Mouse (Mus musculus) midbrain, embryonic 11.5 days (tissue): ENCODE data around the gene Tvp23b. TPM values are rescaled to one million over a fixed set of nuclear protein-coding genes. Genes with fewer than 3 reads are reported as not detected.

Source experiments
- ATAC-seq: fragments of 200-750 bp; cut with Nextera tagmentation; 2 replicates; pipeline ENCODE4 v1.8.0; 2017; ENCODE audit warnings: moderate TSS enrichment, moderate library complexity; ENCODE audit not compliant: low FRiP score
- DNase-seq: peaks from one replicate; pipeline ENCODE4 v3.0.0; 2015; ENCODE audit warnings: low spot score; ENCODE audit errors: missing footprints
- H3K27ac ChIP-seq: fragments of 300-500 bp; sonication (generic); 2 replicates; pipeline ENCODE4 v1.5.1; 2014; ENCODE audit warnings: low read depth, low read length
- H3K27me3 ChIP-seq: fragments of 300-500 bp; sonication (generic); 2 replicates; pipeline ENCODE4 v1.6.1; 2014; ENCODE audit warnings: mild to moderate bottlenecking, low read length, moderate library complexity, mixed read lengths; ENCODE audit not compliant: control insufficient read depth, insufficient read depth
- H3K36me3 ChIP-seq: fragments of 300-500 bp; sonication (generic); 2 replicates; pipeline ENCODE4 v1.6.1; 2014; ENCODE audit warnings: mild to moderate bottlenecking, low read length, moderate library complexity, mixed read lengths; ENCODE audit not compliant: control insufficient read depth, insufficient read depth
- H3K4me1 ChIP-seq: fragments of 300-500 bp; sonication (generic); 2 replicates; pipeline ENCODE4 v1.6.1; 2014; ENCODE audit warnings: low read length; ENCODE audit not compliant: control insufficient read depth, insufficient read depth
- H3K4me2 ChIP-seq: fragments of 300-500 bp; sonication (generic); 2 replicates; pipeline ENCODE4 v1.6.1; 2014; ENCODE audit warnings: mild to moderate bottlenecking, moderate library complexity
- H3K4me3 ChIP-seq: fragments of 300-500 bp; sonication (generic); 2 replicates; pipeline ENCODE4 v1.5.1; 2014; ENCODE audit warnings: low read depth, low read length
- H3K9ac ChIP-seq: fragments of 300-500 bp; sonication (generic); 2 replicates; pipeline ENCODE4 v1.6.1; 2014; ENCODE audit warnings: low read length
- H3K9me3 ChIP-seq: fragments of 300-500 bp; sonication (generic); 2 replicates; pipeline ENCODE4 v1.6.1; 2016; ENCODE audit warnings: low read length; ENCODE audit not compliant: control insufficient read depth
- WGBS: fragments of 180-500 bp; shearing (Covaris S2); extraction: QIAGEN DNeasy Blood & Tissue Kit; methylation state at CpG from one replicate; pipeline ENCODE4 v1.1.7; 2014; 5-methylcytosine and 5-hydroxymethylcytosine counted together
- polyA plus RNA-seq: library from polyadenylated mRNA; unstranded; fragments of >200 nt; fragmentation: Nextera tagmentation; extraction: Ambion mirVana; gene quantifications from 2 replicates; pipeline ENCODE4 v1.2.1, GENCODE M21; 2014

The Tvp23b gene
- polyA plus RNA-seq, 1 experiment from 2014 or later = 44.4 TPM

- DNase-seq (no peak), ATAC-seq (no peak)
- Histone ChIP-seq H3K4me2 (no peak overlapping the region), H3K4me1 (no peaks in the 10 kb centered on the region), H3K9me3 (no peaks in the 10 kb centered on the region), H3K4me3 (no peak overlapping the region), H3K27ac (no peak overlapping the region), H3K9ac (no peak overlapping the region), H3K27me3 (no peaks in the 10 kb centered on the region), H3K36me3 (no peaks in the 10 kb centered on the region)
- WGBS = 85% methylated on average over 6 of the region's 6 CpGs
Measured at GRCm38 (mm10) chr11:62924091-62924761, 45.0 kb downstream of the Tvp23b start.

DNA sequence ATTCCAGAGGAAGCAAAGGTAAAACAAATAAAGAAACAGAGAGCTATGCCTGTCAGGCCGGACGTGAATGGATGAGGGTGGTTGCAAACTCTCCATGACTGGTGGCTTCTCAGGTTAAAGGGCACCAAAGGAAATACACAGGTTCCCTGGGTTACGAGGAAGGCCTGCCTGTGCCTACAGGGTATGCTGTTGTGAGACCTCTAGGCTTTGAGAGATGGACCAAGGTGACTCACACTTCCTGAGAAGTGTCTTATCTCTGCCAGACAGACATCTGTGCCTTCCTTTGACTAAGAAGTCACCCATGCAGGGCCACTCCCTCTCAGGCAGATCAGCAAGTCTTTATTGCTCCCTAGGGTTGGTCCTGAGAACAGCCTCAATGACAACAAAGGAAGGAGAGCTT, 50.5 kb downstream of the Tvp23b start:
- Histone ChIP-seq H3K36me3 (no peaks in the 10 kb centered on the region), H3K4me1 (no peaks in the 10 kb centered on the region), H3K27ac (no peak overlapping the region), H3K4me3 (no peak overlapping the region), H3K9ac (no peak overlapping the region), H3K9me3 (no peaks in the 10 kb centered on the region), H3K4me2 (no peak overlapping the region), H3K27me3 (no peaks in the 10 kb centered on the region)
- ATAC-seq (no peak), DNase-seq (no peak)
- 64% methylated on average over 3 of the region's 3 CpGs for WGBS

DNA sequence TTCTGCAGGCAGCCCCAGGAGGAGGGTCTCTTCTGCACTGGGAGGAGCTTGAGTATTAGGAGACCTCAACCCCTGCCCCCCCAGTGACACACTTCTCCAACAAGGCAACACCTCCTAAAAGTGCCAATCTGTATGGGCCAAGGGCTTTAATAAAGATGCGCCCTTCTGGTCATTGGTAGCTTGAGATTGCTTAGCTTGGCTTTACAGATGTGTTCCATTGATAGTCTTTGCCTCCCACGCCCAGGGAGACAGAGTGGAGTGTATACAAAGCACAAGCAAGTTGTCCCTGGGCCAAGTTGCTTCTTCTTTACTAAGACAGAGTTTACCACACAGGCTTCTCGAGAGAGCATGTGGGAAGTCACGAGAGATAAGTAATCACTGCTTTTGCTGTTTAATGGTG, 51.3 kb downstream of the Tvp23b start:
- no peaks in the 10 kb centered on the region for H3K9me3 ChIP-seq
- H3K36me3 ChIP-seq = no peaks in the 10 kb centered on the region
- H3K9ac ChIP-seq = no peak overlapping the region
- 88% methylated on average over 4 of the region's 4 CpGs for WGBS
- no peaks in the 10 kb centered on the region for H3K4me1 ChIP-seq
- H3K4me2 ChIP-seq = no peak overlapping the region
- H3K27ac ChIP-seq = no peak overlapping the region
- no peaks in the 10 kb centered on the region for H3K27me3 ChIP-seq
- H3K4me3 ChIP-seq = no peak overlapping the region
- ATAC-seq = no peak
- DNase-seq = no peak

DNA sequence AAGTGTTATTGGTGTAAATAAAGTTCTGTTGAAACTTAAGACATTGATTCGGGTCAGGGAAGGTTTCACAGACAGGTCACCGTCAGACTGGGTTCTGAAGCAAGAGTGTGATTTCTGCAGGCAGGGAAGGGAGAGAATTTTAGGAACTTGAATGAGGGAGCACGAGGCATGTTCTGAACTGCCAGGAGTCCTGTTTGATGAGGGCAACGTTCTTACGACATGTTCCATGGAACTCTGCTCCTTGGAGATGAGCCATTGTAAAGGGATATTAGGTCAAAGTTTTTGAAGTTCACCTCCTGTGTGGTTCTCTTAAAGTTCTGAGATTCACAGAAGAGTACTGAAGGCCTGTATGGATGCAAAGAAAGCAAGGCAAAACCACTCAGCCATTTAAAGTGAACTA, 51.9 kb downstream of the Tvp23b start:
- H3K4me1 ChIP-seq = no peaks in the 10 kb centered on the region
- DNase-seq = no peak
- H3K27me3 ChIP-seq = no peaks in the 10 kb centered on the region
- no peaks in the 10 kb centered on the region for H3K36me3 ChIP-seq
- no peaks in the 10 kb centered on the region for H3K9me3 ChIP-seq
- H3K4me3 ChIP-seq = no peak overlapping the region
- H3K9ac ChIP-seq = no peak overlapping the region
- H3K4me2 ChIP-seq = no peak overlapping the region
- no peak for ATAC-seq
- 89% methylated on average over 5 of the region's 5 CpGs for WGBS
- H3K27ac ChIP-seq = no peak overlapping the region

GRCm38 (mm10) chr11:62933099-62933498, 53.8 kb downstream of the Tvp23b start:
- Histone ChIP-seq H3K4me1 (no peaks in the 10 kb centered on the region), H3K9me3 (no peaks in the 10 kb centered on the region), H3K27me3 (no peaks in the 10 kb centered on the region), H3K27ac (no peak overlapping the region), H3K4me3 (no peak overlapping the region), H3K36me3 (no peaks in the 10 kb centered on the region), H3K4me2 (no peak overlapping the region), H3K9ac (no peak overlapping the region)
- no peak for DNase-seq
- WGBS = 86% methylated on average over 9 of the region's 9 CpGs
- ATAC-seq = no peak

DNA sequence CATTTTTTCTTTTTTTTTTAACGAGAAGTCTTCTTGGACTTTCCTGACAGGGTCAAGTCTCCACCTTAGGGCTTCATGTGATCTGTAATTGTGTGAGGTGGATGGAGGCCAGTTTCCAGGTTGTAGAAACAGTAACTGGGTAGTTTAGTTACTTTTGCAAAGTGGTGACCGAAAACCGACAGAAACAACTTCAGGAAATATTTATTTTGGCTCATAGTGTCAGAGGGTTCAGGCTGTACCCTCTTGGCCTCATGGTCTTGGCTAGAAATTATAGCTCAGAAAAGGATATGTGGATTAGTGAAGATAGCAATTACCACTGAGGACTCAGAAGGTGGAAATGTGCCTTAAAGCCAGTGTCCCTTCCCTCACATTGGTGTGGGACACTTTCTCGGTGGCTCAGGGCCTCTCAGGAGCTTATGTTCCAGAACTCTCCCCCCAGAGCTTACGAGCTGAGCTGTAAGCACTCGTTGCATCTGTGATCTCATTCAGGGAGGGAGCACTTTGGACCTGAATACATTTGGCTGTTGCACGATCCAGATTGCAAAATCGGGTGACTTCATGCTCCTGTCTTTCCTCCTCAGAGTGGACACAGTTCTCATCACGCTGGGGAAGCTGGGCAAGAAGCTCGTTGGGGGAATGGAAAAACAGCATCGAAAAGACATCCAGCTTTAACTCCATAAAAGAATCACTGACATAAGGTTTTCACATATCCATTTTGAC, 55.7 kb downstream of the Tvp23b start:
- 84% methylated on average over 11 of the region's 11 CpGs for WGBS
- H3K27ac ChIP-seq = no peak overlapping the region
- no peak for ATAC-seq

DNA sequence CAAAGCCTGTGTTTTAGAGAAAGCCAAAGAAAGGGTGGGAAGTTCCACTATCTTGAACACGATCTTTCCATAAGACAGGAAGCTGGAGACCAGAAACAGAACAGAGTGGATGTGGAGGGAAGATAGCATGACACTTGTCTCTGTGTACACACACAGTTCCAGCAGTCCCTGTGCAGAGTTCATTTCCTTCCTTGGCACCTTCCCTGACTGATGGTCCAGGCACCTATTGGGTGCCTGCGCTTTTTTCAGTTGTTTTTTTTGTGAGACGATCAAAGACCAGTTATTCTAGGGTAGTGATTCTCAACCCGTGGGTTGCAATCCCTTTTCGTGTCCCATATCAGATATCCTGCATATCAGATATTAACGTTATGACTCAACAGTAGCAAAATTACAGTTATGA, 58.7 kb downstream of the Tvp23b start:
- H3K27me3 ChIP-seq = no peaks in the 10 kb centered on the region
- H3K36me3 ChIP-seq = no peaks in the 10 kb centered on the region
- no peak overlapping the region for H3K4me2 ChIP-seq
- H3K9me3 ChIP-seq = no peaks in the 10 kb centered on the region
- no peaks in the 10 kb centered on the region for H3K4me1 ChIP-seq
- no peak overlapping the region for H3K27ac ChIP-seq
- ATAC-seq (no peak), DNase-seq (no peak)
- WGBS = 85% methylated on average over 6 of the region's 6 CpGs
- H3K4me3 ChIP-seq = no peak overlapping the region
- H3K9ac ChIP-seq = no peak overlapping the region

More for the DNA sequence above, 55.7 kb downstream of the Tvp23b start:
- H3K4me2 ChIP-seq = no peak overlapping the region
- no peaks in the 10 kb centered on the region for H3K4me1 ChIP-seq
- H3K9me3 ChIP-seq = no peaks in the 10 kb centered on the region
- no peaks in the 10 kb centered on the region for H3K27me3 ChIP-seq
- H3K9ac ChIP-seq = no peak overlapping the region
- DNase-seq = peak; percentile 41
- H3K4me3 ChIP-seq = no peak overlapping the region
- no peaks in the 10 kb centered on the region for H3K36me3 ChIP-seq

DNA sequence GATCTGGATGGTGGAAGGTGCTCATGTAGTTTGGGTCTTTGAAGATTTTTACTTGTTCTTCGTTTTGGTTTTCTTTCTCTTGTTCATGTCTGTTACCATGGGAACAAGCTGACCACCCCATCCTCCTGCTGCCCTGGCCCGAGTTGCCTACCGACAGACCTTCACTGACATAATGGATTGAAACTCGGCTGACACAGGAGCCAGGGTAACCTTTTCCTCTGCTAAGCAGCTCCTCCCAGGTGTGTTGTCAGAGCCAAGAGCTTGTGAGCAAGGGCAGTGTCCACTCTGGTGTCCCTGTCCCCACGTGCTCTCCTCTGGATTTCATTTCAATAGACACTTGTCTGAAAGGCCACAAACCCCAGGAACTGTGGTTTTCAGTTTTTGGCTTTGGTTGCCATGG, 59.7 kb downstream of the Tvp23b start:
- Histone ChIP-seq H3K27me3 (no peaks in the 10 kb centered on the region), H3K4me2 (no peak overlapping the region), H3K4me1 (no peaks in the 10 kb centered on the region), H3K36me3 (no peaks in the 10 kb centered on the region), H3K9ac (no peak overlapping the region), H3K27ac (no peak overlapping the region), H3K4me3 (no peak overlapping the region), H3K9me3 (no peaks in the 10 kb centered on the region)
- no peak for DNase-seq
- WGBS = 71% methylated on average over 5 of the region's 5 CpGs
- no peak for ATAC-seq

DNA sequence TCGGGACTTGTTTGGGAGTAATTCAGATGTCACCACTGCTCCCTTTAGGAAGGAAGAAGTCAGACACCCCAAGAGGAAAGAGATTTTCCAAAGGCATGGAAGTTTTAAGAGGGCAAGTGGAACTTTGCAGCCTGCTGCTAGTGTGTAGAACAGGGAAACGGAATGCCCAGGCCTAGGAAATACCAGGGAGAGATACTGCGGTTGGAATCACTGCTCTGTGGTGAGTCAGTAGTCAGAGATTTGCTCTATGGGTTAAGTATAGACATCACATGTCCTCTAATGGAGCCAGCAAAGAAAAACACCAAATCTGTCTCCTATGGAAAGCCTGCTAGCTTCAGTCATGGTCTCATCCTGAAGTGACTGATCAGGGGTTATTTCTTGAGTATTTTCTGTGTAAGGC, 60.9 kb downstream of the Tvp23b start:
- H3K4me3 ChIP-seq = no peak overlapping the region
- no peak overlapping the region for H3K9ac ChIP-seq
- no peak for DNase-seq
- no peaks in the 10 kb centered on the region for H3K36me3 ChIP-seq
- H3K27ac ChIP-seq = no peak overlapping the region
- no peaks in the 10 kb centered on the region for H3K4me1 ChIP-seq
- no peak overlapping the region for H3K4me2 ChIP-seq
- no peaks in the 10 kb centered on the region for H3K9me3 ChIP-seq
- H3K27me3 ChIP-seq = no peaks in the 10 kb centered on the region
- 91% methylated on average over 3 of the region's 3 CpGs for WGBS
- ATAC-seq = no peak
